Mouse (Mus musculus): ENCODE results near the gene Entpd8. TPM values are rescaled to one million over a fixed set of nuclear protein-coding genes. Genes with fewer than 3 reads are reported as not detected.

Entpd8 gene
- total RNA-seq, 2 experiments from 2014 or later, result not detected

Small RNA genes lying within 50 kb of the gene (microRNA-seq; reads per million reads assigned to microRNA genes)
- gene Gm24328 (ENCODE audit: borderline replicate concordance in 2 of 2) (0 reads per million in 2 experiments), gene Mir7664 (ENCODE audit: borderline replicate concordance in 2 of 2) (0 reads per million in 2 experiments)

Other genes with a start within 250 kb of the Entpd8 start
- 10 to 100 TPM; 27.5 to 27.7 TPM for gene Ehmt1, start 160.7 kb upstream of the Entpd8 start, total RNA-seq (2021)
- gene Arrdc1, start 145.1 kb upstream of the Entpd8 start, total RNA-seq (2021), result 1 to 10 TPM; 2.4 to 2.5 TPM
- 10 to 100 TPM; 18.3 to 20.2 TPM for gene Zmynd19, start 130.5 kb upstream of the Entpd8 start, total RNA-seq (2021)
- 1 to 10 TPM; 3.1 to 3.2 TPM for gene Dph7, start 117.9 kb upstream of the Entpd8 start, total RNA-seq (2021)
- gene Mrpl41, start 105.2 kb upstream of the Entpd8 start, total RNA-seq (2021), result 10 to 100 TPM; 38.5 to 46.3 TPM
- gene Pnpla7, start 104.3 kb upstream of the Entpd8 start, total RNA-seq (2021), result 10 to 100 TPM; 27.2 to 27.4 TPM
- 10 to 100 TPM; 12.8 to 15.9 TPM for gene Nsmf, start 25.9 kb upstream of the Entpd8 start, total RNA-seq (2021)
- not detected for gene Noxa1, start 14.8 kb downstream of the Entpd8 start, total RNA-seq (2021)
- gene Nrarp, start 100.5 kb downstream of the Entpd8 start, total RNA-seq (2021), result 1 to 10 TPM; 3.6 to 6.7 TPM
- gene Tor4a, start 116.6 kb downstream of the Entpd8 start, total RNA-seq (2021), result 1 to 10 TPM; 1.1 to 1.3 TPM
- 10 to 100 TPM; 20.5 to 22.3 TPM for gene Nelfb, start 131.2 kb downstream of the Entpd8 start, total RNA-seq (2021)
- gene Stpg3, start 134.3 kb downstream of the Entpd8 start, total RNA-seq (2021), result not detected
- gene Fam166a, start 138.4 kb downstream of the Entpd8 start, total RNA-seq (2021), result not detected
- gene Tubb4b, start 144.4 kb downstream of the Entpd8 start, total RNA-seq (2021), result 100 to 1,000 TPM; 167 to 293 TPM
- gene Slc34a3, start 154.1 kb downstream of the Entpd8 start, total RNA-seq (2021), result not detected
- gene Rnf224, start 156.5 kb downstream of the Entpd8 start, total RNA-seq (2021), result not detected
- gene Rnf208, start 162.0 kb downstream of the Entpd8 start, total RNA-seq (2021), result under 1 TPM; 0.56 to 0.75 TPM
- not detected for gene Cysrt1, start 162.1 kb downstream of the Entpd8 start, total RNA-seq (2021)
- under 1 TPM; 0.82 to 0.99 TPM for gene AL732309.1, start 166.6 kb downstream of the Entpd8 start, total RNA-seq (2021)
- gene Tmem203, start 175.1 kb downstream of the Entpd8 start, total RNA-seq (2021), result 10 to 100 TPM; 10.3 to 11.3 TPM
- 1 to 10 TPM; 2.1 to 2.9 TPM for gene Tprn, start 182.3 kb downstream of the Entpd8 start, total RNA-seq (2021)
- 10 to 100 TPM; 31.6 to 33.0 TPM for gene Ssna1, start 192.1 kb downstream of the Entpd8 start, total RNA-seq (2021)
- 10 to 100 TPM; 27.0 to 27.3 TPM for gene Anapc2, start 192.2 kb downstream of the Entpd8 start, total RNA-seq (2021)
- gene Tmem210, start 207.8 kb downstream of the Entpd8 start, total RNA-seq (2021), result not detected
- not detected for gene Lrrc26, start 209.6 kb downstream of the Entpd8 start, total RNA-seq (2021)
- gene Grin1, start 238.9 kb downstream of the Entpd8 start, total RNA-seq (2021), result under 1 TPM in 1 of 2 experiments, not detected in 1; 0.08 TPM